Mouse (Mus musculus): Measurements from ENCODE around the gene Prtn3.

DNA sequence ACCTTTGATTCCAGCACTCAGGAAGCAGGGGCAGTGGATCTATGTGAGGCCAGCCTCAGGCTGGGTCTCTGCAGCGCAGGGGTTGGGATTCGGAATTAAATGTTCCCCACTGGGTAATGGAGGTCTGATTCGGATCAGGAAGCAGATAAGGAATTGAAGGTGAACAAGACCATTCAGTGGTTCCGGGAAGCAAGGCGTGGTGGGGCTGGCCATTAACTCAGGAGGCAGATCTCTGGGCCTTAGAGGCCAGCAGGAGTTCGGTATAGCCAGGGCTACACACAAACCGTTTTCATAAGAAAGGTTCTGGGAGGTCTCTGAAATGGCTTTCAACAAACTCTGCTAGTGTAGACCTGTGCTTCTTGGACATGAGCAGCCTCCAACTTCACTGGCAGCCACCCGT lies 21.4 kb upstream of the Prtn3 start:
- no peak for TF ChIP-seq ZC3H11A (IDR thresholded peaks at IDR 0.05; ENCODE audit: borderline replicate concordance, low read depth, low read length)
- TF ChIP-seq MAFK (IDR thresholded peaks at IDR 0.05; ENCODE audit: insufficient read depth, low read depth, low read length): no peak
- TF ChIP-seq CHD2 (IDR thresholded peaks at IDR 0.05; ENCODE audit: low read depth, low read length): no peak
- no peak for TF ChIP-seq HCFC1 (IDR thresholded peaks at IDR 0.05; ENCODE audit: borderline replicate concordance, insufficient read depth, low read length)

All from ES-E14 (cell line).